Mouse (Mus musculus): ENCODE measurements at regions not wholly inside any gene's neighbourhood (a gene's known extent, or its start where the extent isn't known, plus 50 kb on each side); places are given as distances from the start of the nearest gene placed in this dataset.
A peak's percentile ranks its signal among the peaks of the same experiment; 100 is the strongest.

DNA sequence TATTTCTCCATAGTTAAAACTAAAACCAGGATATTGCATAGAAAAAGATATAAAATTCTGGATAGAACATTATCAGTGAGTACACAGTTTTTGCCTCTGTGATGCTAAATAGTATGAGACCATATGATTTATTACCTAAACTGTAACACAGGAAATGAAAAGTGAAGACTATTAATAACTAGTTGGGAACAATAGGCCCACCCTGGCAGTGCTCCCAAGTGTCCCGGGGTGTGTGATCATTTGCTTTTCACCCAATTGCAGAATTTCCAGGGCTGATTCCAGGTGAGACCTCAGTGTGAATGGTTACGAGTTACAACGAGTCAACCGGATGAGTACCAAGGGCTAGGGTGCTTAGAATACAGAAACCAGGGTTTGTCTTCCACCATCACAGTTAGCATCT is 172.6 kb upstream of the Tars start:
- no peak for DNase-seq (ENCODE audit: low spot score in 2 of 2)

- DNase-seq (ENCODE audit: low spot score in 2 of 2) = no peak
These were observed 166.1 kb upstream of the Tars start for GRCm38 (mm10) chr15:11565503-11566031.

DNA sequence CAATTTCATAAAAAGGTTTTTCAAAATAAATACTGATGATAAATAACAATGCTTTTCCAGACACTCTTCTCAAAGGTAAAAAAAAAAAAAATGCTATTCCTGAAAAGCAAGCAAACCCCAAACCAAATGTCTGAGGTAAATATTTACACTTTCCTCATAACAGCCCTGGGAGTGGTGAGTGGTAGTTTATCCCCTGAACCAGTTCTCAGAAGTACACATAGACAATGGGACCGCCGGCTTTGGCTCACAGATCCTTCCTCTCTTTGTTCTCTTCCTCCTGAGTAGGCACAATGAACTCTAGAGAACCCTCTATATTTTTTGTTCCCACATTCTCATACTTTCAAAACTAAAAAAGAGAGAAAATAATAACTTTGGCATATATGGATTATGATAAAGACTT is 153.1 kb upstream of the Tars start:
- no peak for DNase-seq (ENCODE audit: low spot score in 2 of 2)

- DNase-seq (ENCODE audit: low spot score in 2 of 2) = no peak
These were observed 152.6 kb upstream of the Tars start for GRCm38 (mm10) chr15:11552110-11552509.

GRCm38 (mm10) chr15:11539485-11539884 is 140.0 kb upstream of the Tars start:
- DNase-seq (ENCODE audit: low spot score in 2 of 2) = no peak

DNA sequence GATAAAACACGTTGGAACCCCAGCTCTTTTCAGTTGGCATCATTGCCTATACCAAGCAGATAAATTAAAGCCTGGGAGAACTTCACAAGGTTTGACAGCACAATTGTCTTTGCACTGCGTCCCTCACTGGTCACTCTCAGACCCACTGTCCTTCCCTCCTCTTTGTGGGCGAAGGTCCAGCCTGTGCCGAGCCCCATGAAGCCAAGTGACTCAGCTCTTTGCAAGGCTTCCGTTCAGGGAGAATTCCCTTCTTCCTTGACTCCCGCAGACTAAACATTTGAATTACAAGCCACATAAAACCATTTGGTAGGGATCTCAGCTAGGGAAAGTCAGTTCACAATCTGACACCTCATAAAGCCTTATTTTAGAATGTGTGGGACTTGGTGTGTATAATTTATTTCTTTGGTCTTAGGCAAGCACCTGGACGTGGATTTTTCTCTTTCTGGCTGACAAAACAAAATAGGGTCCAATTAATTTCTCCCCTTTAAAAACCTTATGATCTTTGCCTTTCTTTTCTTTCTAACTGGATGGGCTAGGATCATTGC is 136.7 kb upstream of the Tars start:
- DNase-seq (ENCODE audit: low spot score in 2 of 2) = no peak

GRCm38 (mm10) chr15:11534404-11535251 is 135.2 kb upstream of the Tars start:
- no peak for DNase-seq (ENCODE audit: low spot score in 2 of 2)

GRCm38 (mm10) chr15:11533616-11534015 is 134.2 kb upstream of the Tars start:
- no peak for DNase-seq (ENCODE audit: low spot score in 2 of 2)

DNA sequence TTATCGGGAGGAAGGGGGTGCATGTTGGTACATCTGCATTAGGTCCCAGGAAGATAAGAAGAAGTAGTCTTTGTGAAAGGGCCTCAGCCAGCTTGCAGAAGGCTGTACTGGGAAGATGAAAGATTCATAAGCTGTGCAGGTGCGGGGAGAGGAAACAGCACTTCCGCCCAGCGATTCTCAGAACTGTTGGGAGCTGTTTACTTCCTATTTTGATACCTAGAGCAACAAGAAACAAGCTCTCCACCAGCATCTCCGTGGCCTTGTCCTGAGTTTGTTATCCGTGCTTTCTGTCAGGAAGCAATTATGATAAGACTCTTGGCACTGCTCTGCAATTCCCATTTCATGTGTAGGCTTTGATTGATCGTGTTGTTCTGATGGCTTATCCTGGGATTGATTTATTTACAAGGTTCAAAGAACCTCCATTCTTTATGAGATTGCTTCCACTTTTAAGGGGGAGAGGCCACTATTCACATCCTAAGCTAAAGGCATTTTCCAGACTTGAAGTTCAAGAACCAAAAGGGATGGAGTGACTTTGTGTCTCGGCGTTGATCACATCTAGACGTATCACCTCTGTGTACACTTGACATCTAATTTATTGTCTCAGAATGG is 133.6 kb upstream of the Tars start:
- DNase-seq (ENCODE audit: low spot score in 2 of 2) = peak in 1 of 2 experiments; percentile 11

- no peak for DNase-seq (ENCODE audit: low spot score in 2 of 2)
These were observed 133.1 kb upstream of the Tars start for GRCm38 (mm10) chr15:11532536-11532935.

GRCm38 (mm10) chr15:11529819-11530810 is 130.7 kb upstream of the Tars start:
- DNase-seq (ENCODE audit: low spot score in 2 of 2) = no peak

GRCm38 (mm10) chr15:11524337-11525106 is 125.1 kb upstream of the Tars start:
- DNase-seq (ENCODE audit: low spot score in 2 of 2) = no peak

DNA sequence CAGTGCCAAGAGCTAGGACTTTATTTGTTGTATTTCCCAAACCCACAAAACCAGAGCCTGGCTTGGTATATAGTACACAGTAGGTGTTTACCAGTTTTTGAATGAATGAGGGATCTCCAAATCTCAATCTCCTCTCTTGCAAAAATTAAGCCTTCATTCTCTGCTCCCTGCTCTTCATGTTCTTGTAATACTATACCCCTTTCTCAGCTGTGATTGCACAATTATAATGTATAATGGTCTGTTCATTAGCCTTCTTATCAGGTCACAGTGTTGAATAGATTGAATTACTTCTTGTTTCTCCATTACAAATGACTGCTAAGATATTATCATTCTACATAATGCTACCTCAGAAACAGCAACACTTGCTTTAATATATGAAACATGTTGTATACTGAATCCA is 119.1 kb upstream of the Tars start:
- no peak for DNase-seq (ENCODE audit: low spot score in 2 of 2)

GRCm38 (mm10) chr15:11517892-11518291 is 118.4 kb upstream of the Tars start:
- DNase-seq (ENCODE audit: low spot score in 2 of 2) = no peak

- DNase-seq (ENCODE audit: low spot score in 2 of 2) = no peak
These were observed 105.7 kb upstream of the Tars start for GRCm38 (mm10) chr15:11505076-11505639.

- no peak for DNase-seq (ENCODE audit: low spot score in 2 of 2)
These were observed 97.0 kb upstream of the Tars start for GRCm38 (mm10) chr15:11496436-11496835.

GRCm38 (mm10) chr15:11489116-11489515 is 89.7 kb upstream of the Tars start:
- DNase-seq (ENCODE audit: low spot score in 2 of 2) = no peak

DNA sequence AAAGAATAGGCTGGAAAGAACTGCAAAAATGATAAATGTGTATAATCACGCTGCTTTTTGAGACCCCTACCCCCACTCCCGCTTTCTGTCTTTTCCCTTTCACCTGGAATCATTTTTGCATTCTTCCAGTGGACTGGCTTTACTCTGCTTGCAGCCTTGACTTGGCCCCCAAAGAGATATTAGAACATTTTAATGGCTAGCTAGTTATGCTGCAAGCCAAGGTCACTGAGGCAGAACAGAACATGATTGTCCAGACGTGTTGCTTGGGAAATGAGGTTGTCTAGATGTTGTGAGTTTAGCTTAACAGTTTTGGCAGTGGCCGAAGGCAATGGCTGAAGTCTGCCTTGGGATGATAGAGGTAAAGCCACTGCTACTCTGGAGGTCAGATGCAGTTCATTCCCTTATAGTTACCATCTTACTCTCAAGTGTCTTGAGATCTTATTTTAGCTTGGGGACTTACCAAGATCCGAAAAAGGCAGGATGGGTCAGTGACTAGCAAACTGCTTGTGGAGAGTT is 87.9 kb upstream of the Tars start:
- DNase-seq (ENCODE audit: low spot score in 2 of 2) = no peak

- DNase-seq (ENCODE audit: low spot score in 2 of 2) = no peak
These were observed 84.5 kb upstream of the Tars start for GRCm38 (mm10) chr15:11483916-11484315.

All from heart, adult 9 months (tissue).